Mouse (Mus musculus): ENCODE results near the gene Rbl1.
A peak's percentile ranks its signal among the peaks of the same experiment; 100 is the strongest.

Rbl1 gene

DNA sequence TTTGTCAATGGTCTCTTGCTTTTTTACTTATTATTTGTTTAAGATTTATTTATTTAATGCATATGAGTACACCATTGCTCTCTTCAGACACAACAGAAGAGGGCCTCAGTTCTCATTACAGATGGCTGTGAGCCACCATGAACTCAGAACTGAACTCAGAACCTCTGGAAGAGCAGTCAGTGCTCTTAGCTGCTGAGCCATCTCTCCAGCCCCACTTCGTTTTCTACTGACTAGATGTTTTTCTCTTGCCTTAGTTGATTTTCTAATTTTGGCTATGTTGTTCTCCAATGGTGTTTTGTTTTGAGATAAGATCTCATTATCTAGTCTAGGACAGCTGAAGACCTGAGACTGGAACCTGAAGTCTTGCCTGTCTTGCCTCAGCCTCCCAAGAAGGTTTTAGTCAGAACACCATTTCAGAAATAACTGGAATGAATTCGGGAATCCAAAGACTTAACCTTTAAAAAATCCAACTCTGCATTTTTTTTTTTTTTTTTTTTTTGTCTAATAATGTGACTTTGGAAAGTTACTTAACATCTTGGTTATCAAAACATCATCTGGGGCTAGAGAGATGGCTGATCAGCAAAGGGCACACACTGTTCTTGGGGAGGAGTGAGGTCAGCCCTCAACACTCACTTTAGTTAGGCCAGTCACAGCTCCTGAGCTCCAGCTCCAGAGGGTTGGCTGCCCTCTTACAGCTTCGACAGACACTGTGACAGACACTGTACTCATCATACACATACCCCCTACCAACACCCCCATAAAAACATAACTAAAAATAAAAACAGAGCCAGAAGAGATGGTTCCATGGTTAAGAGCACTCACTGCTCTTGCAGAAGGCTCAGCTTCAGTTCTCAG, 71.4 kb downstream of the Rbl1 start:
- DNase-seq (ENCODE audit: low read depth, low spot score): no peak
- Histone ChIP-seq H3K36me3 (ENCODE audit: control insufficient read depth, insufficient read depth, low read length, poor library complexity, severe bottlenecking) (peaks cover 5% of the 10 kb centered on the region), H3K27me3 (ENCODE audit: control insufficient read depth, insufficient read depth, low read length, poor library complexity, severe bottlenecking) (no peaks in the 10 kb centered on the region)

DNA sequence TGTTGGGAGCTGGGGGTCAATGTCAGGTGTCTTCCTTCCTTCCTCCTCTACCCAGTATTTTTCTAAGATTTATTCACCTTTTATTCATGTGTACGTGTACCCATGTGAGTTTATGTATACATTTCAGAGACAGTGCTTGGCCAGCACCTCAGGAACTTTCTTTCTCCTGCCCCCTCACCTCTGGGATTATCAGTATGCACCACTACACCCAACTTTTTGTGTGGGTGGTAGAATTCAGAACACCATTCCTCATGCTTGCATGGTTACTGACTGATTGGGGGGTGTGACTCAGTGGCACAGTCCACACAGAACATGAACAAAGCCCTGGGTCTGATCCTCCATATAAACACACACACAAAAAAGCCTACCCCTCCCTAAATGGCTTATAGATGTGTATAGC, 72.2 kb downstream of the Rbl1 start:
- H3K36me3 ChIP-seq (ENCODE audit: control insufficient read depth, insufficient read depth, low read length, poor library complexity, severe bottlenecking): peaks cover 8% of the 10 kb centered on the region
- H3K27me3 ChIP-seq (ENCODE audit: control insufficient read depth, insufficient read depth, low read length, poor library complexity, severe bottlenecking): no peaks in the 10 kb centered on the region
- no peak for DNase-seq (ENCODE audit: low read depth, low spot score)

DNA sequence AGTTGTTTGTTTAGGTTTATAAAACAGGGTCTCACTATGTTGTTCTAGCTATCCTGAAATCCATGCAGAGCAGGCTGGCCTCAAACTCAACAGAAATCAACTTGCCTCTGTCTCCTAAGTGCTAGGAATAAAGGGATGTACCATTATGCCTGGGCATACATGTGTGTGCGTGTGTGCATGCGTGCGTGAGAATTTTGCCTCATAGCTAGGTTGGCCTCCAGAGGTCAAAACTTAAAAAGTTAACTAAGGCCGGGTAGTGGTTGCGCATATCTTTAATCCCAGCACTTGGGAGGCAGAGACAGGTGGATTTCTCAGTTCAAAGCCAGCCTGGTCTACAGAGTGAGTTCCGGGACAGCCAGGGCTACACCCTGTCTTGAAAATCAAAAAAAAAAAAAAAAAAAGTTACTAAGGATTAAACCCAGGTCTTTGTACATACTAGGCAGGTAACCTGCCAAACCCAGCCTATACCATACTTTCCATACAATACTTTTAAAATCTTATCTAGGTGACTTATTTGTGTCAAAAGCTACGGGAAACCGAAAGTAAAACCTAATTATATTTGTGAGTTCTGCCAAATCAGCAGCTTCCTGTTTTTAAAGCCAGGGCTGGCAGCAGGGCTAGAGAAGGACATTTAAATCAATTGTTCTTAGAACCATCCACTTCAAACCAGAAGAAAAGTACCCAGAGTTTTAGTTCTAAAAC, 73.4 kb downstream of the Rbl1 start:
- Histone ChIP-seq H3K36me3 (ENCODE audit: control insufficient read depth, insufficient read depth, low read length, poor library complexity, severe bottlenecking) (peaks cover 16% of the 10 kb centered on the region), H3K27me3 (ENCODE audit: control insufficient read depth, insufficient read depth, low read length, poor library complexity, severe bottlenecking) (no peaks in the 10 kb centered on the region)
- peak; percentile 73 for DNase-seq (ENCODE audit: low read depth, low spot score)

DNA sequence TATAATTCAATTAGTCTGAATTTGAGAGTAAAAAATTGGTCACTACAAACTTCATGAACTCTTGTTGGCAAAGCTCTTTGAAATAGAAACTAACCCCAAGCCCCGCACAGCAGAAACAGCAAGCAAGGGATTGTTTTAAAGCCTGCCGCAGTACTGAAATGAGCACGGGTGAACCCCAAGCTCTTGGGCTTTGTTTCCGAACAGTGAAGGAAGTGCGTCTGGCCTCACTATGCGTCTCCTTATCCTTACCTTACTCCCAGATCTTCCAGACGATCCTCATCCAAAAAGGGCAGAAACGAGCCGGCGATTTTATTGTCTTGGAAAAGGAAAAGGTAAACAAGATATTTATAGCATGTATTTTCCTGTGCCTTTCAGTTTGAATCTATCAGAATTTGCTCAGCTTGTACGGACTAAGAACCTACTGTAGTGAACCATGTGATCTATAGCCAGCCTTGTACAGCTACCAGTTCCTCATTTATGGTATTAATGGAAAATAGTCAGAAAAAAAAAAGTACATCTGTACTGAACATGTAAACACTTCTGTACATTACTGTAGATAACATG, 74.7 kb downstream of the Rbl1 start:
- peak; percentile 56 for DNase-seq (ENCODE audit: low read depth, low spot score)
- Histone ChIP-seq H3K27me3 (ENCODE audit: control insufficient read depth, insufficient read depth, low read length, poor library complexity, severe bottlenecking) (no peaks in the 10 kb centered on the region), H3K36me3 (ENCODE audit: control insufficient read depth, insufficient read depth, low read length, poor library complexity, severe bottlenecking) (peaks cover 20% of the 10 kb centered on the region)

DNA sequence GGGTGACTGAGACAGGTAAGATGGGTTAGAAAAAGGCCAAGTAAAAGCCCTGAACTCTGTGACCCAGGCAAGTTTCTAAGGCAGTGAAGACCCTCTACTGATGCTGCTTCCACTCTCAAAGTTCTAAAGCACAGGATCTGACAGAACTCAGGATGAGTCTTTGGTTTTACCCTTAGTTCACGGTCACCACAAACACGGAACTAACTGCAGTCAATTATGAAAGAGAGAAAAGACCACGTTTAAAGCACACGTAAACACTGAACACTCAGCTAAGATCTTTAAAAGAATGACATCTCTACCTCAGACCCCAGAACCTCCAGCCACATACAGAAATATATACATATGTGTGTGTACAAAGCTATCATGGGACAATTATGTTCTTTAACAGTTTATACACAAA, 75.2 kb downstream of the Rbl1 start:
- peak; percentile 33 for DNase-seq (ENCODE audit: low read depth, low spot score)

DNA sequence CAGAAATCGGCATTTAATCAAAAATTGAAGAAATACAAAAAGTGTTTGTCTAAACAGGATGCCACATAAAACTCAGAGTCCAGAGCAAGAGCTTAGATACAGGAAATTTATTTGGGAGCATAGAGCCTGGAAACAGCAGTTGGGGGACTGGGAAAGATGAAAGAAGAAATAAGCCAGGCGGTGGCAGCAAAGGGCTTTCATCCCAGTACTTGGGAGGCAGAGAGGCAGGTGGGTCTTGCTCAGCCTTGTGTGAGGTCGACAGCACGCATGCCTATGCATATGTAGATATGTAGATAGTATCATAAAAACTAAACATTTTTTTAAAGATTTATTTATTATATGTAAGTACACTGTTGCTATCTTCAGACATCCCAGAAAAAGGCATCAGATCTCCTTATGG, 76.3 kb downstream of the Rbl1 start:
- peaks cover 26% of the 10 kb centered on the region for H3K36me3 ChIP-seq (ENCODE audit: control insufficient read depth, insufficient read depth, low read length, poor library complexity, severe bottlenecking)
- DNase-seq (ENCODE audit: low read depth, low spot score): peak; percentile 55
- no peaks in the 10 kb centered on the region for H3K27me3 ChIP-seq (ENCODE audit: control insufficient read depth, insufficient read depth, low read length, poor library complexity, severe bottlenecking)

More for the DNA sequence above, 75.2 kb downstream of the Rbl1 start:
- Histone ChIP-seq H3K36me3 (ENCODE audit: control insufficient read depth, insufficient read depth, low read length, poor library complexity, severe bottlenecking) (peaks cover 23% of the 10 kb centered on the region), H3K27me3 (ENCODE audit: control insufficient read depth, insufficient read depth, low read length, poor library complexity, severe bottlenecking) (no peaks in the 10 kb centered on the region)

DNA sequence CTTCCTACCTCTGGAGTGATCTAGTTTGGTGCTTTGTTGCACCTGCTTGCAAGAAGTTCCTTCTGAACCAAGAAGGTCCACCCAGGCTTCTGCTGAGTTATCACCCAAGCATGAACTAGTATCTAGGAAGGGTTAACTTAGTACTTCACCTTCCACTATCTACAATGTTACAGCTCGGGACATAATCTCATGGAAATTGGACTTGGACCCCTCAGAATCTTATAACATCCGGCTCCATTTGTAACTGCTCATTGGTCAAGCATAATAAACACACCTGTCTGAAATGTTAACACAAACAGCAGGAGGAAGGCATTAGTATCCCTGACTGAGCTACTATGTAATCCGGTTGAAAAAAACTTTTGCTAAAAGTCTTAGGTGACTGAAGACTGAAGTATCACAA, 77.0 kb downstream of the Rbl1 start:
- Histone ChIP-seq H3K27me3 (ENCODE audit: control insufficient read depth, insufficient read depth, low read length, poor library complexity, severe bottlenecking) (no peaks in the 10 kb centered on the region), H3K36me3 (ENCODE audit: control insufficient read depth, insufficient read depth, low read length, poor library complexity, severe bottlenecking) (peaks cover 28% of the 10 kb centered on the region)
- no peak for DNase-seq (ENCODE audit: low read depth, low spot score)

DNA sequence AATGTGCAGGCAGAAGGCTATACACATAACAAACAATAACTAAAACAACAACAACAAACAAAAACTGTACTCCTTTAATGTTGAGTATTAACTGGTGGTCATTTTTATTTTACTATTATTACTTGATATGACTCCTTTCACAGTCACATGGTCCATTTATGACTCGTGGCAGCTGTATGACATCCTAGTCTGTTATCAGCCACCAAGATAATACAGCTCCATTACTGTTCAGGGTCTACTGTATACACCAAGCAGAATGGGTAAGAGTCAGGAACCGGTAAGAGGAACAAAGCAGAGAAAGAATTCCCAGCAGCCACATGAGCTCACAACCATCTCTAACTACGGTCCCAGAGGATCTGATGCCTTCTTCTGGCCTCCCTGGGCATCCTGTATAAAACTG, 79.1 kb downstream of the Rbl1 start:
- DNase-seq (ENCODE audit: low read depth, low spot score): no peak
- no peaks in the 10 kb centered on the region for H3K27me3 ChIP-seq (ENCODE audit: control insufficient read depth, insufficient read depth, low read length, poor library complexity, severe bottlenecking)
- peaks cover 43% of the 10 kb centered on the region for H3K36me3 ChIP-seq (ENCODE audit: control insufficient read depth, insufficient read depth, low read length, poor library complexity, severe bottlenecking)

DNA sequence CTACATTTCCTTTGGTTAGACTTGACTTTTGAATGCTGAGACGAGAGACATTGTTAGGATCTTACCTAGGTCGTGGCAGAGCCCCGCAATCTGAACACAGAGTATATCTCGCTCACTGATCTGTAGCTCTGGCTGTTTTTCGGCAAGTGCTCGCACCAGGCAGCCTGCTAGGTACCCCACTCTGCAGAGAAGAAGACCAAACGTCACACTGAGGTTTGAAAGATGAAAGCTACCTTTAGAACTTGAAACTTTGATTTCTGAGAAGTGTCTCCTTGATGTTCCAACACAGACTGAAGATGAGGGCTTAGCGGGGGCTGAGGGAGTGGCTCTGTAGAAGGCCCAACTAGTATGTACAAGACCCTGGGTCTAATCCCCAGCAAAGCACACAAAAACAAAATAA, 82.6 kb downstream of the Rbl1 start:
- peaks cover 50% of the 10 kb centered on the region for H3K36me3 ChIP-seq (ENCODE audit: control insufficient read depth, insufficient read depth, low read length, poor library complexity, severe bottlenecking)
- DNase-seq (ENCODE audit: low read depth, low spot score): no peak
- H3K27me3 ChIP-seq (ENCODE audit: control insufficient read depth, insufficient read depth, low read length, poor library complexity, severe bottlenecking): no peaks in the 10 kb centered on the region

DNA sequence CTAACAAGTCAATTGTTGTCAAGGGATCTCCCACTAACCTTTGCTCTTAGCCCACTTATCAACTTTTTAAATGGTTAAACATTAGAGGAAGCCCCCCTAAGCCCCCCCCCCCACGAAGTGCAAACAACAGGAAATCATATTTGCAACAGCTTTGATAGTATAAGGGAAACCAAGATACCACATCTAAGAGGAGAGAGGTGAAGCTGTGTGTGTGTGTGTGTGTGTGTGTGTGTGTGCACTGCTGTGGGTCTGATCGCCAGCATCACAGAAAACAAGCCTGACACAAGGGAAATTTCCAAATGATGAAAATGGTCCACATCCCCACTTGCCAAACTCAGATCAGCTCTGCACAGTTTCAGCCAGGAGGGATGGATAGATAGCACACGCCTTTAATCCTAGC, 85.3 kb downstream of the Rbl1 start:
- Histone ChIP-seq H3K27me3 (ENCODE audit: control insufficient read depth, insufficient read depth, low read length, poor library complexity, severe bottlenecking) (no peaks in the 10 kb centered on the region), H3K36me3 (ENCODE audit: control insufficient read depth, insufficient read depth, low read length, poor library complexity, severe bottlenecking) (peaks cover 47% of the 10 kb centered on the region)
- no peak for DNase-seq (ENCODE audit: low read depth, low spot score)

DNA sequence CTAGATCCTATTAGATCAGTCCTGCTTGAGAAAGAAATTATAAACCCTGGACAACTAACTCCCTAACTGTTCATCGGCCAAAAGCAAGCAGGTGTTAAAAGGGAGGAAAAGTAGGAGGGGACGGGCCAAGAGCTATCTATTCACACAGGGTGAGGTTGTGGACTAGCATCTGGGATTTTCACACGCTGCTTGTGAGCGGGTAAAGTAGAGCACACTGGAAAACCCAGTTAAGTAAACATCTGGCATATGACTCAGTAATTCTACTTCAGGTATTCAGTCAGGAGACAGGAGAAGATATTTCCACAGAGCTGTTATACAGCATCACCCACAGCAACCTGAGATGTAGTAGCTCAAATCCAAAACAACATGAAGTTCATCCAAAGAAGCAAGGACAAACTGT, 85.8 kb downstream of the Rbl1 start:
- no peak for DNase-seq (ENCODE audit: low read depth, low spot score)
- no peaks in the 10 kb centered on the region for H3K27me3 ChIP-seq (ENCODE audit: control insufficient read depth, insufficient read depth, low read length, poor library complexity, severe bottlenecking)
- H3K36me3 ChIP-seq (ENCODE audit: control insufficient read depth, insufficient read depth, low read length, poor library complexity, severe bottlenecking): peaks cover 47% of the 10 kb centered on the region

DNA sequence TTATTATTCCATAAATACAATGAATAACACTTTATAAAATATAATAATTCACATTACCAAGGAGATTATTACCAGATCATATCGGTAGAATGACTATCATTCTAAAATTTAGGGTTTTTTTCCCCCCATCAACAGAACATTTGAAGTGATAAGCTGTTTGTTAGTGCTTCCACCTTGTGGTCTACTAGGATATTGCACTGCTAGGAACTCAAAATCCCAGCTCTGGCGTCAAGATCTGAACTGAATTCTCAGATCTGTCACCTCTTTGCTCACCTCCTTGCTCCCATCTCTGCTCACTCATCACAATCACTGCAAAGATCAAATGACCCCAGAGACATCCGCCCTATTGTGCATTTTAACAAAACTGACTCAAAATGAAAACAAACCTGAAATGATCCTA, 87.4 kb downstream of the Rbl1 start:
- DNase-seq (ENCODE audit: low read depth, low spot score): peak; percentile 75
- Histone ChIP-seq H3K27me3 (ENCODE audit: control insufficient read depth, insufficient read depth, low read length, poor library complexity, severe bottlenecking) (no peaks in the 10 kb centered on the region), H3K36me3 (ENCODE audit: control insufficient read depth, insufficient read depth, low read length, poor library complexity, severe bottlenecking) (peaks cover 49% of the 10 kb centered on the region)

DNA sequence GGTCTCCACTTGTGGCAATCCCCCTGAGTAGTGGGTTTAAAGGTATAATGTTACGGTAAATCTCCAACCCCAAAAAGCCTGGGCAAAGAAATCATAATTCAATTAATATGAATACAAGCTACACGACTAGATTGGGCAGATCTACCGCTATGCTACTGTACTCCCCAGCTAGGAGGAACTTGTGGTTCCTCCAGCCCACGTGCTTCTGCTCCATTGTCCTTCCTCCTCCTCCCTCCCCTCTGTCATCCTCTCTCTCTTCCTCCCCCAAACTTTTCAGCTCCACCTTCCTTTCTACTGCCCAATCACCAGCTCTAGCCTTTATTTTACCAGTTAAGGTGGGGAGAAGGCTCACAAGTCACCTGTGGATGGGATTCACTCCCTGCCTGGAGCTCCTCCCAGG, 96.1 kb downstream of the Rbl1 start:
- Histone ChIP-seq H3K27me3 (ENCODE audit: control insufficient read depth, insufficient read depth, low read length, poor library complexity, severe bottlenecking) (no peaks in the 10 kb centered on the region), H3K36me3 (ENCODE audit: control insufficient read depth, insufficient read depth, low read length, poor library complexity, severe bottlenecking) (peaks cover 42% of the 10 kb centered on the region)
- DNase-seq (ENCODE audit: low read depth, low spot score): no peak

DNA sequence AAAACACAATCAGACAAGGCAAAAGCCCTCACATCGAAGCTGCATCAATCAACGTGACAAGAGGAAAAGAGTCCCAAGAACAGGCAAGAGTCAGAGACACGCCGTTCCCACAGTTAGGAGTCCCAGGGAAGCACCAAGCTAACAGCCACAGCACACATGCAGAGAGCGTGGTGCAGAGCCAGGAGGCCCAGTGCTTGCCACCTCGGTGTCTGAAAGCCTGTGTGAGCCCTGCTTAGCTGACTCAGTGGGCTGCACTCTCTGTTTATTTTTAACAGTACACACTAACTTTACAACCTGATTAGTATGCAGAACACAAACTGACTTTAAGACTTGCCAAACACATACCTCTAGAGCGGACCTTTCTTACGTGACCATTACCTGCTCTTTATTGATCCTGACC, 99.9 kb downstream of the Rbl1 start:
- H3K27me3 ChIP-seq (ENCODE audit: control insufficient read depth, insufficient read depth, low read length, poor library complexity, severe bottlenecking): no peaks in the 10 kb centered on the region
- no peak for DNase-seq (ENCODE audit: low read depth, low spot score)
- peaks cover 46% of the 10 kb centered on the region for H3K36me3 ChIP-seq (ENCODE audit: control insufficient read depth, insufficient read depth, low read length, poor library complexity, severe bottlenecking)

DNA sequence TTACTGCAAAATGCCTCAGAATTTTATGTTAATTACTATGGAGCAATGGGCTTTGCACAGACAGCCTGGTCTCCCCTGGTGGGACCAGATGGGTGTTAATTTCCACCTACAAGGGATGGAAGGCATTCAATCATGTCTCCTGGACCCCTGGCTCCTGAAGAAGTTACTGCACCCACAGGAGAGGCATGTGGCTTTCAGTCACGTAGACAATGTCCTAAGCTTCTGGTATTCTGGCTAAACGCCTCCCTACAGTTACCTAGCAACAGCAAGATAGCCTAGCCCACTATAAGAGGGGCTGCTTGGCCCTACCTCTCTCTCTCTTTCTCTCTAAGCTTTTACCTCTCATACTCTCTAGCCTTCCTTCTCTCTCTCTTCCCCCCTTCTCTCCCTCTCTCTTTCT, 102.1 kb downstream of the Rbl1 start:
- no peaks in the 10 kb centered on the region for H3K27me3 ChIP-seq (ENCODE audit: control insufficient read depth, insufficient read depth, low read length, poor library complexity, severe bottlenecking)
- peaks cover 43% of the 10 kb centered on the region for H3K36me3 ChIP-seq (ENCODE audit: control insufficient read depth, insufficient read depth, low read length, poor library complexity, severe bottlenecking)
- no peak for DNase-seq (ENCODE audit: low read depth, low spot score)

Data from splenic B cell, adult 2 months (primary cell).